Mouse (Mus musculus): ENCODE measurements around the gene Steap3. TPM values are rescaled to one million over a fixed set of nuclear protein-coding genes. Genes with fewer than 3 reads are reported as not detected.

The Steap3 gene
- polyA plus RNA-seq, 1 experiment from 2014 or later, result 16.2 TPM

DNA sequence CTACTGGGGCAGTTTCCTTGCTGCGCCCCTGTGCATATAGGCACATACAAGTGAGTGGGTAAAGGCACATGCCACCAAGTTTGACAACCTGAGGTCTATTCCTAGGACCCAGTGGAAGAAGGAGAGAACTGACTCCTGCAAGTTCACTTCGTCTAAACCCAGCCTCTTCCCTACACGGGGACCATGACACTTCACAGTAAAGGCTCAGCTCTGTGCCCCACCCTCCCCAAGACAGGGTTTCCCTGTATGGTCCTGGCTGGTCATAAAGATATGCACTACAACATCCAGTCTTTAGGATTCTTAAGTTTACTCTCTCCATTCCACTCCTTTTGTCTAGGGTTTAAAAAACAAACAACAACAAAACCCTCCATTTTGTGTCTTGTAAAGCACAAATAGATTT lies 21.9 kb downstream of the Steap3 start:
- H3K4me3 ChIP-seq, result no peak overlapping the region
- no peaks in the 10 kb centered on the region for H3K9me3 ChIP-seq
- 73% methylated on average over 3 of the region's 3 CpGs for WGBS
- H3K4me2 ChIP-seq, result no peak overlapping the region
- no peaks in the 10 kb centered on the region for H3K27me3 ChIP-seq (replicated peaks)
- 0 out of 2 replicates have a peak, but pooled peaks cover 6% of the 10 kb centered on the region for H3K36me3 ChIP-seq
- no peak for ATAC-seq (ENCODE audit: extremely low read depth, insufficient number of reproducible peaks, low FRiP score, low TSS enrichment)
- H3K4me1 ChIP-seq, result peaks cover 22% of the 10 kb centered on the region
- no peak overlapping the region for H3K9ac ChIP-seq
- no peak overlapping the region for H3K27ac ChIP-seq (replicated peaks)

DNA sequence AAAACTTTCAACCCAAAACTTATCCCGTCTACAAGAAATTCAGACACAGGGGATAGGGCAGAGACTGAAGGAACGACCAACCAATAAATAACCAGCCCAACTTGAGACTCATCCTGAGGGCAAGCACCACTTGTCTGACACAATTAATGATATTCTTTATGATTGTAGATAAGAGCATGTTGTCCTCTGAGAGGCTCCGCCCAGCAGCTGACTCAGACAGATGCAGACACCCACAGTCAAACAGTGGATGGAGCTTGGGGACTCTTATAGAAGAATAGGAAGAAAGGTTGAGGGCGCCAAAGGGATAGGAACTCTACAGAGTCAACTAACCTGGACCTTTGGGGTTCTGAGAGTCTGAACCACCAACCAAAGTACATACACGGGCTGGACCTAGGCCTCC lies 22.7 kb downstream of the Steap3 start:
- H3K36me3 ChIP-seq, result 0 out of 2 replicates have a peak, but pooled peaks cover 6% of the 10 kb centered on the region
- H3K9me3 ChIP-seq, result no peaks in the 10 kb centered on the region
- H3K4me1 ChIP-seq, result peaks cover 30% of the 10 kb centered on the region
- WGBS, result 88% methylated on average over 5 of the region's 5 CpGs
- H3K9ac ChIP-seq, result no peak overlapping the region
- no peak overlapping the region for H3K4me3 ChIP-seq
- no peaks in the 10 kb centered on the region for H3K27me3 ChIP-seq (replicated peaks)
- ATAC-seq (ENCODE audit: extremely low read depth, insufficient number of reproducible peaks, low FRiP score, low TSS enrichment), result no peak
- H3K27ac ChIP-seq (replicated peaks), result no peak overlapping the region
- no peak overlapping the region for H3K4me2 ChIP-seq

DNA sequence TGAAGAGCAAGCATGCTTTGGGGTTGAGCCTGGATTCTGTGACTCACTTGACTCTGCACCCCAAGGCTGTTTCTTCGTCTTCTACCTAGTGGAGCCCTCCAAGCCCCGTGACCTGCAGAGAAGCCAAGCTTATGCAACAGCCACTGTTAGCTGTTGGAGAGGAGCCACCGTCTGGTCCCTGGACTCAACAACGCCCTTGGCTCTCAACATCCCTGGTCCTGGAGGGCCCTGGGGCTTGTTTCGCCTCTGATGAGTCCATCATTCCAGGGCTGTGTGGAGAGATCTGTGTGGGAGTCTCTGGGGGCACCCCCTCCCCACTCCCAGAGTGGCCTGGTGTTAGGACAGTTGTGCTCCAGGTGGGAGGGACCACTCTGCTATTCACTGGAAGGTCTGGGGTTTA lies 24.3 kb downstream of the Steap3 start:
- Histone ChIP-seq H3K9me3 (no peaks in the 10 kb centered on the region), H3K4me3 (no peak overlapping the region), H3K4me2 (no peak overlapping the region), H3K36me3 (peaks cover 13% of the 10 kb centered on the region; the same call in 1 of the 2 replicates), H3K9ac (no peak overlapping the region), H3K4me1 (peaks cover 37% of the 10 kb centered on the region), H3K27me3 (replicated peaks) (no peaks in the 10 kb centered on the region), H3K27ac (replicated peaks) (no peak overlapping the region)
- no peak for ATAC-seq (ENCODE audit: extremely low read depth, insufficient number of reproducible peaks, low FRiP score, low TSS enrichment)
- WGBS, result 40% methylated on average over 5 of the region's 5 CpGs

DNA sequence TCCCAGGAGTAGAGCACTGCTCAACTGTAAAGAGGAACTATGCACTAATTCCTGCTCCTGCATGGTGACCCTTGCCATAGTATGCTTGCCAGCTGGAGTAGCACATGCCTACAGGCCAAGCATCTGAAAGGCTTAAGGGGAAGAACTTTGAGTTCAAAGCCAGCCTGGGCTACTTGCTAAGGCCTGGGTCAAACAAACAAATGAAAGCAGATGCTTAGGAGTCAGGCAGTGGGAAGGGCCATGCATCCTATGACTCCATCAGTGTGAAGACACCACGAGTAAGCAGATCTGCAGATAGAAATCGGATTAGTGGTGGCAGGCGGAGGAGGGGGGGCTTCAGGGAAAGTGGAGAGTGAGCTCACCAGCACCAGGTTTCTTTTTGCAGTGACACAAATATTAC lies 25.2 kb downstream of the Steap3 start:
- no peak overlapping the region for H3K9ac ChIP-seq
- 65% methylated on average over 3 of the region's 3 CpGs for WGBS
- no peaks in the 10 kb centered on the region for H3K9me3 ChIP-seq
- H3K27ac ChIP-seq (replicated peaks), result no peak overlapping the region
- H3K4me2 ChIP-seq, result no peak overlapping the region
- ATAC-seq (ENCODE audit: extremely low read depth, insufficient number of reproducible peaks, low FRiP score, low TSS enrichment), result no peak
- peaks cover 37% of the 10 kb centered on the region for H3K4me1 ChIP-seq
- H3K4me3 ChIP-seq, result no peak overlapping the region
- peaks cover 16% of the 10 kb centered on the region for H3K36me3 ChIP-seq
- H3K27me3 ChIP-seq (replicated peaks), result no peaks in the 10 kb centered on the region

DNA sequence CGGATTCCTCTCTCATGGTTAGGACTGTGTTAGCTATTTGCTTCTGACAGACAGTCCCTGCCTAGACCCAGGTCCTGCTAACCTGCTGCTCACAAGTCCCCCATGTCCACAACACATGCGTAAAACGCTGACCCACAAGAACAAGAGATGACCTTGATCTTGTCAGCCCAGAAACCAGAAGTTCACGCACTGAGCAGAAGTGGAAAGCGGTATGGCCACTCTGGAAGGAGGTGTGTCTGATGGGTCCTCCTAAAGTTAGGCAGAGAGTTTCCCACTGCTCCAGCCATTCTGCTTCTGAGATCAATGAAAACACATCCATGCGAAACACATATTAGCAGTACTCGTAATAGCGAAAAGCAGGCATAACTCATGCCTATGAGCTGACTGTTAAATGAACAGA lies 25.6 kb downstream of the Steap3 start:
- H3K27me3 ChIP-seq (replicated peaks), result no peaks in the 10 kb centered on the region
- H3K36me3 ChIP-seq, result peaks cover 15% of the 10 kb centered on the region
- no peak overlapping the region for H3K4me3 ChIP-seq
- no peak overlapping the region for H3K4me2 ChIP-seq
- H3K9me3 ChIP-seq, result no peaks in the 10 kb centered on the region
- no peak overlapping the region for H3K27ac ChIP-seq (replicated peaks)
- WGBS, result 82% methylated on average over 8 of the region's 8 CpGs
- H3K4me1 ChIP-seq, result peaks cover 37% of the 10 kb centered on the region
- no peak overlapping the region for H3K9ac ChIP-seq
- ATAC-seq (ENCODE audit: extremely low read depth, insufficient number of reproducible peaks, low FRiP score, low TSS enrichment), result no peak

DNA sequence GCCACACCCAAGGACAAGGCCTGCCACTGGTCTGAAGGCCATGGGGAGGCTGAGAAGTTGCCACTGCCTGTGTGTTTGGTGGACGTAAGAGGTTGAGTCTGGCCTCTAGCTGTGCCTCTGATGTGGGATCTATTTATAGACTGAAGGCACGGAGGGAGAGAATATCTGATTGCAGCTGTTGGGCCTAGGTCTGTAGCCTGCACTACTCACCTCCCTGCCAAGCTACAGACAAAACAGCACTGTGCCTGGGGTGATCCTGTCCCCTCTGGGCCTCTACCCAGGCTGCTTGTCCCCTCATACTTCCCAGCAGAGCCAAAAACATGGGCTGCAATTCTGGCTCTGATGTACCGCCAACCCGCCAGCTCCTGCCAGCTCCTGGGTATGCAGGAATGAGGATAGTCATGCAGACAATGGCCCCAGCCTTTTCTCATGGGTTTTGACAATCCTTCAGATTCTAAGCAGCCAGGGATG lies 26.8 kb downstream of the Steap3 start:
- WGBS, result 33% methylated on average over 4 of the region's 4 CpGs
- peak overlapping the region; percentile 88 for H3K27ac ChIP-seq (replicated peaks)
- peak; percentile 52; the same call in 1 of the 2 replicates for ATAC-seq (ENCODE audit: extremely low read depth, insufficient number of reproducible peaks, low FRiP score, low TSS enrichment)

DNA sequence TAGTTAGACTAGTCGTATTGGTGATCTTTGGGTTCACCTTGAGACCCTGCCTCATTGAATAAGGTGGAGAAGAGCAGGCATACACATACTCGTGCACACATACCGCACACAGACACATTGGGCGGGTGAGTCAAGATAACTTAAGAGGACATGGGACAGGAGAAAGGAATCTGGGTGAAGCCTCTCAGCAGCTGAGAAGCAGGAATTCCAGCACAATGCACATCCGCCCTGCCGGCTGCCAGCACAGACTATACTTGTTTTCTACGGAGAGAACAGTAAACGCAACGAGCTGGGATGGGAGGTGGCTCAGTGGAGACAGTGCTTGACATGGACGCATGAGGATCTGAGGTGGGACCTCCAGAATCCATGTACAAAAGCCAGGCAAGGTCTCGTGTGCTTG lies 27.9 kb downstream of the Steap3 start:
- WGBS, result 52% methylated on average over 11 of the region's 11 CpGs
- Histone ChIP-seq H3K4me2 (no peak overlapping the region), H3K9me3 (no peaks in the 10 kb centered on the region), H3K9ac (peak overlapping the region; percentile 10; the same call in 1 of the 2 replicates), H3K4me3 (no peak overlapping the region), H3K36me3 (peaks cover 28% of the 10 kb centered on the region), H3K27ac (replicated peaks) (peak overlapping the region; percentile 88), H3K4me1 (peaks cover 37% of the 10 kb centered on the region), H3K27me3 (replicated peaks) (no peaks in the 10 kb centered on the region)
- no peak for ATAC-seq (ENCODE audit: extremely low read depth, insufficient number of reproducible peaks, low FRiP score, low TSS enrichment)

More for the DNA sequence above, 26.8 kb downstream of the Steap3 start:
- H3K36me3 ChIP-seq, result peaks cover 24% of the 10 kb centered on the region
- peaks cover 37% of the 10 kb centered on the region for H3K4me1 ChIP-seq
- 0 out of 2 replicates have a peak overlapping the region, but pooled peaks have one; percentile 41 for H3K9ac ChIP-seq
- H3K4me2 ChIP-seq, result no peak overlapping the region
- H3K9me3 ChIP-seq, result no peaks in the 10 kb centered on the region
- H3K4me3 ChIP-seq, result no peak overlapping the region
- H3K27me3 ChIP-seq (replicated peaks), result no peaks in the 10 kb centered on the region

DNA sequence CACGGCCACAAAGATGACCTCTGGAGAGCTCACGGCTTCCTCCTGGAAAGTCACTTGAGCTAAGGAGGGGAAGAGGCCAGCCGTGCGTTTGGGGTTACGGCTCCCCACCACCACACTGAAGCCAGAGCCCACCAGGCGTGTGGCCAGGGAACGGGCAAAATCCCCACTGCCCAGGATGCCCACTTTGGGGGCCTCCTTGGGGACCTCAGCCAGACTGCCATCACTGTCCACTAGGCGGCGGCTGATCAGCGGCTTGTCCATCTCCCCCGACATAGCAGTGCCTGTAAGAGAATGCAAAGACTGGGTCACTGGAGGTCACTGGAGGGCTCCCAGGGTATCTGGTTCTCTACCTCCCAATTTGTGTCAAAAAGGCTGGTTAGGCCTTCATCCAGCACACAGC lies 28.5 kb downstream of the Steap3 start:
- peaks cover 37% of the 10 kb centered on the region for H3K4me1 ChIP-seq
- WGBS, result 78% methylated on average over 11 of the region's 11 CpGs
- no peaks in the 10 kb centered on the region for H3K27me3 ChIP-seq (replicated peaks)

DNA sequence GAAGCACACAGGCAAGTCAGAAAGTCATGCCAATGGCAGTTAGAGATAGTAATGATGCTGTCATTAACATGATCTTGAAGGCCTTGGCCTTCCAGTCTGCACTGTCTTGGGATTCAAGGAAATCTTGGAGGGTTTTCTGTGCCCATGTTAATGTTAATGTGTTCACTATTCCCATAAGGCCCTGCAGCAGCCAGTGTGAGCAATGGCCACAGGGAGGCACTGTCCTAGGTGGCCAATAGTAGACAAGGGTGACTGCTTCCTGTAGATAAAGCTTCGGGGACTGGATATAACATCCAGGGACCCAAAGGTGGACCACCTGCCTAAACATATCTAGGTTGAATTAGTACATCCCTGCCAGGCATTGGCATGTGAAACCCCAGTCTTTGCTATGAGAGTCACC lies 35.4 kb downstream of the Steap3 start:
- H3K9ac ChIP-seq, result no peak overlapping the region
- ATAC-seq (ENCODE audit: extremely low read depth, insufficient number of reproducible peaks, low FRiP score, low TSS enrichment), result no peak
- no peaks in the 10 kb centered on the region for H3K27me3 ChIP-seq (replicated peaks)
- 72% methylated on average over 1 of the region's 1 CpGs for WGBS
- H3K4me1 ChIP-seq, result no peaks in the 10 kb centered on the region
- no peak overlapping the region for H3K4me3 ChIP-seq
- H3K9me3 ChIP-seq, result no peaks in the 10 kb centered on the region
- H3K27ac ChIP-seq (replicated peaks), result no peak overlapping the region
- no peak overlapping the region for H3K4me2 ChIP-seq
- H3K36me3 ChIP-seq, result peaks cover 14% of the 10 kb centered on the region; the same call in 1 of the 2 replicates

More for the DNA sequence above, 28.5 kb downstream of the Steap3 start:
- H3K9me3 ChIP-seq, result no peaks in the 10 kb centered on the region
- H3K27ac ChIP-seq (replicated peaks), result no peak overlapping the region
- ATAC-seq (ENCODE audit: extremely low read depth, insufficient number of reproducible peaks, low FRiP score, low TSS enrichment), result no peak
- H3K9ac ChIP-seq, result no peak overlapping the region
- no peak overlapping the region for H3K4me3 ChIP-seq
- peaks cover 28% of the 10 kb centered on the region for H3K36me3 ChIP-seq
- H3K4me2 ChIP-seq, result no peak overlapping the region

DNA sequence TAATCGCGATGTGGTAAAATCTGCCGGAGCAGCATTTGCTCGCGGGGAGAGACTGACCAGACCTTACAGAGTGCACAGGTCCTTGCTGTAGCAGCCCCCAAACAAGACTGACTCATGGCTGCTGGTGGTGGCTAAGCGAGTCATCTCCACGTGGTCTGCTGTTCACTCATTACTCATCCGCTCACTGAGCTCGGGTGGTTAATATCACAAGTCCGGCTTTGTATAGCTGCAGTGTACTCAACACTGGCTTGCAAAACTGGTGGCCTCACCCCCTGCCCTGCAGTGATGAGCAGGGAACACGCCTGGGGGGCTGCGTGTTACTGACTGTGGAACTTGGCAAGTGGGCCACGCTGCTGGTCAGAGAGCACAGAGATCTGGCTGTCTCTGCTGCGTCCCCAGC lies 36.1 kb downstream of the Steap3 start:
- H3K9ac ChIP-seq, result no peak overlapping the region
- ATAC-seq (ENCODE audit: extremely low read depth, insufficient number of reproducible peaks, low FRiP score, low TSS enrichment), result no peak

DNA sequence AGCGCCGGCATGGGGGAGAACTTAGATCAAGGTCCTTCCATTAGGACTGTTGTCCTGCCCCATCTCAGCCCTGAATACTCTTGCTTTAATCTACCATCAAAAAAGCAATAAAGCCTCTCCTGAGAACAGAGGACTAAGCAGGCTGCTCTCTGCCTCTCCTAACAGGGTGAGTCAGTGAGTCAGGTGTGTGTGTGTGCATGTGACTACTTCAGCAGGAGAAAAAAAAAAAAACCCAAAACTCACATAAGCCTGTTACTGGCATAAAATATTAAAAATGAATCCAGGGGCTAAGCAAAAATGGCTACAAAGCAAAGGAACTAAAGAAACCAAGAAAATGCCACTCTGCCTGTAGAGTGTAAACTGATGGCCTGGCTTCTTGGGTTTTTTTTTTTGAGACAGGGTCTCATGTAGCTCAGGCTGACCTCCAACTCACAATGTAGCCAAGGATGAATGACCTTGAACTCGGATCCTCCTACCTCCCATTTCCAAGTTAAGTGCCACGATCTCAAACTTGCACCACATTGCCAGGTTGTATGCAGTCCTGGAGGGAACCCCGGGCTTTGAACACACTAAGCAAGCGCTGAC lies 36.8 kb downstream of the Steap3 start:
- 84% methylated on average over 6 of the region's 6 CpGs for WGBS
- no peaks in the 10 kb centered on the region for H3K27me3 ChIP-seq (replicated peaks)
- no peak overlapping the region for H3K4me3 ChIP-seq
- H3K9ac ChIP-seq, result no peak overlapping the region
- no peak for ATAC-seq (ENCODE audit: extremely low read depth, insufficient number of reproducible peaks, low FRiP score, low TSS enrichment)
- peaks cover 8% of the 10 kb centered on the region for H3K4me1 ChIP-seq
- no peak overlapping the region for H3K27ac ChIP-seq (replicated peaks)
- no peak overlapping the region for H3K4me2 ChIP-seq
- H3K9me3 ChIP-seq, result no peaks in the 10 kb centered on the region
- H3K36me3 ChIP-seq, result 0 out of 2 replicates have a peak, but pooled peaks cover 4% of the 10 kb centered on the region

More for the DNA sequence above, 36.1 kb downstream of the Steap3 start:
- Histone ChIP-seq H3K36me3 (peaks cover 8% of the 10 kb centered on the region; the same call in 1 of the 2 replicates), H3K27me3 (replicated peaks) (no peaks in the 10 kb centered on the region), H3K9me3 (no peaks in the 10 kb centered on the region), H3K4me3 (no peak overlapping the region), H3K4me1 (peaks cover 5% of the 10 kb centered on the region), H3K27ac (replicated peaks) (no peak overlapping the region), H3K4me2 (no peak overlapping the region)
- WGBS, result 79% methylated on average over 14 of the region's 14 CpGs

DNA sequence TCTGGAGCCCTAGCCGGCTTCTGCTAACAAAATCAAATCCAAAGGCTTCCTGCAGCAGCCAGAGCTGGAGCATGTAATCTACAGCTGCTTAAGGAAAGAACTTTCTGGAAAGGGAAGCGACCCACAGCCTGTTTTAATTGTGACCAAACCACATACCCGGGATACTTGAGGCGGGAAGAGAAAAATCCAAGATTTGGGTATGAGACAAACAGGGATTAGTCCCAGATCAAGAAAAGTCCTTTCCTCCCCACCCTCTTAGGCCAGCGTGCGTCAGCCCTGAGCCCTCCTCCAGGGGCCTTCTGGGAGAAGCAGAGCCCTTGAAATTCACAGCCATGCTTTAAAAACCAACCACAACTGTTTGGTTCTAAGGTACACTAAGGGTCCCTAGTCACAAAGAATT lies 40.3 kb downstream of the Steap3 start:
- Histone ChIP-seq H3K9ac (no peak overlapping the region), H3K9me3 (no peaks in the 10 kb centered on the region), H3K27ac (replicated peaks) (no peak overlapping the region), H3K4me3 (no peak overlapping the region), H3K27me3 (replicated peaks) (no peaks in the 10 kb centered on the region), H3K4me1 (peaks cover 8% of the 10 kb centered on the region), H3K4me2 (no peak overlapping the region), H3K36me3 (no peaks in the 10 kb centered on the region)
- ATAC-seq (ENCODE audit: extremely low read depth, insufficient number of reproducible peaks, low FRiP score, low TSS enrichment), result no peak
- WGBS, result 81% methylated on average over 6 of the region's 6 CpGs
